Mouse (Mus musculus) ovary, adult 18-20 months (tissue): ENCODE measurements around the gene Gm27029.
"Not testable (repeated sequence)": the region's sequence is repeated elsewhere in the genome, so short reads cannot be mapped to it uniquely, and the experiment has no call there.

ENCODE experiments used
- DNase-seq: peaks from one replicate; pipeline ENCODE4 v3.0.0; 2022; ENCODE audit warnings: low spot score, mixed read lengths

The Gm27029 gene

GRCm38 (mm10) chr11:101424105-101424851 lies at the start of gene Gm27029:
Gene Gm27029 (minus strand): TSS chr11:101424796.
- no peak for DNase-seq

DNA sequence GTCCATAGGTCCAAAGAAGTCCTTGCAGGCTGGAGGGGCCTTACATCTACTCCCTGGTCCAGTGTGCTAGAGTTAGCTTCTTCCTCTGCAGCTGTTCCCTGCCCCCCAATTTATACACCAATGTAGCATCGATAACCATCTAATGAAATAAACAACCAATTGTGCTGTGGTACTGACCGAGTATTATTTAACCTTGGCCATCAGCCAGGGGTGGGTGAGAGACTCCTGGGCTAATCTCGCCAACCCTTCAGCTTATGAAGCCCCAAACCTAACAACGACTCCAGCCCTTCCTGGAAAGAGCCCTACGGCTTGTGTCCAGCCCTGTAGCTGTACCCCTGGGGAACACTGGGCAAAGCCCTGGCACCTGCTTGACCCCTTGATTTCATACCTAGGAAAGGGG lies 49.7 kb upstream of the Gm27029 start:
- DNase-seq: no peak

DNA sequence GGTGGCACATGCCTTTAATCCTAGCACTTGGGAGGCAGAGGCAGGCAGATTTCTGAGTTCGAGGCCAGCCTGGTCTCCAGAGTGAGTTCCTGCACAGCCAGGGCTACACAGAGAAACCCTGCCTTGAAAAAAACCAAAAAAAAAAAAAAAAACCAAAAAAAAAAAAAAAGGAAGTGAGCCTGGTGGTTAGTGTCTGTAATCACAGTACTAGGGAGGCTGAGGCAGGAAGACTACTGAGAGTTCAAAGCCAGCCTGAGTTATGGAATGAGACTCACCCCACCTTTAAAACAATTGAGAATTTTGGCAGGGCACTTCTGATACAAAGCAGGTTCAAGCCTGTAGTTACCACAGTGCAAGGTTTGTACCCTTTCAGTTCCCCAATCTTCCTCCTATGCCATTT lies 49.1 kb upstream of the Gm27029 start:
- not testable (repeated sequence) for DNase-seq

GRCm38 (mm10) chr11:101472336-101472735 lies 47.7 kb upstream of the Gm27029 start:
- DNase-seq: no peak

DNA sequence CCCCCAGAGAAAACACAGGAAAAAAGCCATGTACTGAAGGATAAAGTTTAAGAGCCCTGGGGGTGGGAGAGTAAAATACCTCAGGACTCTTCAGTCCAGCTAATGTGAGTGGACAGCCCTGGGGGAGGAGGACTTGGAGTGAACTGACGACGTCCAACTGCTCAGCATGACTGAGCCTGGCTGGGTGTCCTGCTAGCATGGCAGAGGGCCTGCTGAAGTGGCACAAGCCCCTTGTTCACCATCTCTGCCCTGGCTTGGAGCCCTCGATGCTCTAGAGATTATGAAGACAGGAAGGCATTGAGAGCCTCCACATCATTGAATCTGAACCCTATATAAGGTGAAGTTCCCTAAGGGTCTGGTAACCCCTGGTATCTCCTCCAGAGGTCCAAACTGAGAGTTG lies 47.3 kb upstream of the Gm27029 start:
- DNase-seq: no peak

- DNase-seq: no peak
Observed at GRCm38 (mm10) chr11:101470206-101470605, 45.6 kb upstream of the Gm27029 start.

DNA sequence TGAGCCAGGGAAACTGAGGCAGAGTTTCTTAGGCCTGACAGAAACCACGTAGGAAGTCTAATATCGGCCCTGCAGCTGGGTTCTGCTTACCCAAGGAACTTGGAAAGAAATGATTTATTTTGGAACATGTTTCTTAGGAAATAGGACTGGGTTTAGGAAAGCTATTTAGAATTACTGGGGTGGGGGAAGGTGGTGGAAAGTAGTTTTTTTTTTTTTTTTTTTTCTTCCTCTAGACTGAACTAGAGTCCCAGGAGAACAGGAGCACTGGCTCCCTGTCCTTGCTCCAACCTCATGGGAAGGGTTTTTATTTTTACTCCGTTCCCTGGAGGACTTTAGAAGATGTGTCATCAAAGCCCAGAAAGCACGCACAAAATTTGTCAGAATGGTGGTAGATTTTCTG lies 44.6 kb upstream of the Gm27029 start:
- DNase-seq: no peak

GRCm38 (mm10) chr11:101468731-101469130 lies 44.1 kb upstream of the Gm27029 start:
- no peak for DNase-seq

DNA sequence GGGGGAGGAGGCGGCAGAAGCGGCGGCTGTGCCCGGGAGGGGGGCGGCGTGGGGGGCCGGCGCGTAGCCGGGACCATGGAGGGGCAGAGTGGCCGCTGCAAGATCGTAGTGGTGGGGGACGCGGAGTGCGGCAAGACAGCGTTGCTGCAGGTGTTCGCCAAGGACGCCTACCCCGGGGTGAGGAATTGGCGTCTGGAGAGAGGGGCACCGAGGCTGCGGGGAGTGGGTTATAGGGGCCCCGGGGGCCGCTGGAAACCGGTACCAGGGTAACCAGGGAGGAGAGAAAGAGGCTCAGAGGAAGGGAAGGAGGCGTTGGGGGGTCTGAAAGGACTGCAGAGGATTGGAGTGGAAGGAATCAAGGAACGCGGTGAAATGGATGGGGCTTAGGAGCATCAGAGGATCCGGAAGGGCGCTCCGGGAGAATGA lies 43.7 kb upstream of the Gm27029 start:
- DNase-seq: no peak

- peak; percentile 67 for DNase-seq
Observed at GRCm38 (mm10) chr11:101467477-101468262, 43.1 kb upstream of the Gm27029 start.

- DNase-seq: not testable (repeated sequence)
Observed at GRCm38 (mm10) chr11:101466552-101466950, 42.0 kb upstream of the Gm27029 start.

DNA sequence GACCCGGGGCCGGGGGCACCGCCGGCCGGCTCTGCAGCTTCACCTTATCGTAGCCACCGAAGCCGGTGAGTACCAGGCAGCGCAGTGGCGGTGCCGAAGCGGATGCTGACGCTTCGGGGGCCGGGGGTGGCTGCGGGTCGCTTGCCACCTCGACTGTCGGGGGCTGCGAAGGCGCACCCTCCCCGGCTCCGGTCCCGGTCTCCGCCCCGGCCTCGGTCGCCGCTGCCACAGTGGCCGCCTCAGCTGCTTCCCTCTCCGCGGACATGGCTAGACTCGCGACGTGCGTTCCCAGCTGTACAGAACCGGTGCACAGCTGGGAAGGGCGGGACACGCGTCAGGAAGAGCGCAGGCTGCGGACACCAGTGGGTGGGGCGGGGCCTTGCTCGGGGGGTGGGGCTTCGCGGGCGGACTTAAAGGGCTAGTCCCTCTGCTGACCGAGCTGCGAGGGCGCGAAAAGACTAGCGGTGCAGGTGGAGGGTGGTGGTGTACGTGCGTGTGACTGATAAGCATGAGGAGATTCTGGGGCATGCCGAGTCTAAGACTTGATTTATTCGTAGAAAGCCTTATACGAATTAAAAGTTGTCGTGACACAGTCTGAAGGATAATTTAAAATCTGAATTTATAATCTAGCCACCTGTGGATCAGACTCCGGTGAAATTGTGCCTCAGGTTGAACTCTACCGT lies 41.4 kb upstream of the Gm27029 start, which contains the start of gene Vat1:
Gene Vat1 (minus strand): TSS at position 362 of the 683 bp plus-strand sequence.
- peak; percentile 59 for DNase-seq

GRCm38 (mm10) chr11:101465101-101465868 lies 40.7 kb upstream of the Gm27029 start:
- DNase-seq: peak; percentile 61

DNA sequence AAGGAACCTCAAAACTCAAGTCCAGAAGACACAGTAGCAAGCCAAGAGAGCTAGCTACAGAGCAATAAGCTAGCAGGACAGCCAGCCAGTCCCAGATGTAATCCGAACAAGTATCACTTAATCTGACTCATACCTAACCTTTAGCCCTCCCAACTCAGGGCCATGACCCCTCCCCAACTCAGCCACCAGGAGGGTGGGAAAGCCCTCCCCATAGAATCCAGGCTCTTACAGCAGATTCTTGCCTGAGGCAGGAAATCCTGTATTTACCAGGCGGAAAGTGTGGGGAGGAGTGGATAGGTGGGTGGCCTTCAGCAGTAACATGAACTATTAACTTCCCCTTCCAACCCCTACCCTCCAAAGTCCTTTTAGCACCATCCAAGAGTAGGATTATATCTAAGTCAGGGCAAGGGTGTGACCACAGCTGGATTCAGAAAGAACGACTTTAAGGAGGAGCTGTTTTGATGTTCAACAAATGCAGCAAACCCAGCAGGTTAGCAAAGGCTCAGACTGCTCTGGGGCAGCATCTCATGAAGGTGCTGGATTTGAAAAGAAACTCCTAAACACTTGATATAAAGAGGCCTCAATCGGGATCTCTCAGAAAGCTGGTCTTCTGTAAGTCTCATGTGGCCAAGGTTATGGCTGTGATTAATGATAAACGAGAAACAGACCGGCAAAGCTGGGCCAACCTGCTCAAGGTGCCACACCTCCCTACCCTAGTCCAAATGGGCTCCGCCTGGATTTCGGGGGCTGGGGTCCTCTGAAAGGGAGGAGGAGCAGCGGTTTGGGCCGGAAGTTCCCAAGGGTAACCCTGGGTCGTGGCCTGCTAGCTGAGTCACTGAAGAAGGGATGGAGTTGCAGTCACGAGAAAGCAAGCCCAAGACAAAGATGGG lies 39.9 kb upstream of the Gm27029 start, which contains the start of gene Rnd2:
Gene Rnd2 (plus strand): TSS at position 789 of the 890 bp plus-strand sequence.
- DNase-seq: no peak

- no peak for DNase-seq
Observed at GRCm38 (mm10) chr11:101462583-101463440, 38.2 kb upstream of the Gm27029 start.

GRCm38 (mm10) chr11:101462141-101462540 lies 37.5 kb upstream of the Gm27029 start:
- no peak for DNase-seq

GRCm38 (mm10) chr11:101460321-101460720 lies 35.7 kb upstream of the Gm27029 start:
- DNase-seq: no peak

- DNase-seq: no peak
Observed at GRCm38 (mm10) chr11:101459716-101460115, 35.1 kb upstream of the Gm27029 start.

DNA sequence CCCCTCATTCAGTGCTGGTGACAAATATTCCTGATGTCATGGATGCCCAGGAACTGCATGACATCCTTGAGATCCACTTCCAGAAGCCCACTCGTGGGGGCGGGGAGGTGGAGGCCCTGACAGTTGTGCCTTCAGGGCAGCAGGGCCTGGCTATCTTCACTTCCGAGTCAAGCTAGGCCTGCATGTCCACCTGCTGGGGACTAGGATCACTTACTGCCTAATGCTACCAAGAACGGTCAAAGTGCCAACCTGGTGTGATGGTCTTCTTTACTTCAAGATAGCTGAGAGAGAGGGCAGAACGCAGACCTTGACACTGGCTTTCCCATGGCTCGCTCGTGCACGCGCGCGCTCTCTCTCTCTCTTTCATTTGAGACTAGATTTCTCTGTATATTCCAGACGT lies 33.6 kb upstream of the Gm27029 start:
- no peak for DNase-seq

- no peak for DNase-seq
Observed at GRCm38 (mm10) chr11:101457631-101458030, 33.0 kb upstream of the Gm27029 start.
